Mouse (Mus musculus) left cerebral cortex, adult 2 months (tissue): Measurements from ENCODE around the gene Lrrc29. TPM values are rescaled to one million over a fixed set of nuclear protein-coding genes. Genes with fewer than 3 reads are reported as not detected.
A peak's percentile ranks its signal among the peaks of the same experiment; 100 is the strongest.

ENCODE experiments used
- DNase-seq, 2 experiments: peaks; one replicate each; pipeline ENCODE4 v3.0.0; 2021 to 2022; ENCODE audit warnings: low spot score in 2 of 2, mixed read lengths in 1 of 2; ENCODE audit errors: extremely low spot score in 1 of 2
- H3K27ac ChIP-seq: fragments of 200-600 bp; 2 replicates; pipeline ENCODE4 v1.8.1; 2022
- H3K4me3 ChIP-seq: fragments of 200-600 bp; 2 replicates; pipeline ENCODE4 v1.8.1; 2022
- CTCF ChIP-seq: fragments of 200-600 bp; IDR thresholded peaks from 2 replicates; pipeline ENCODE4 v1.8.1; 2022; ENCODE audit warnings: antibody characterized with exemption, mild to moderate bottlenecking, moderate library complexity
- intact Hi-C: fragments of 180-260 bp; cut with DNase I; formaldehyde crosslinking; loops from one replicate; pipeline ENCODE4 v1.15.1; 2025
- total RNA-seq, 2 experiments: library from RNA; stranded (reverse); gene quantifications; 2 replicates each; pipeline ENCODE4 v1.2.3; 2021

Lrrc29 gene
- total RNA-seq, 2 experiments from 2014 or later: 6.6 to 6.8 TPM

GRCm38 (mm10) chr8:105278911-105279334 lies 47.2 kb downstream of the Lrrc29 start:
- DNase-seq: peak; percentile 83 to 85
- H3K4me3 ChIP-seq: peak overlapping the region; percentile 38
- H3K27ac ChIP-seq: peak overlapping the region; percentile 41; the same call in 1 of the 2 replicates
- intact Hi-C loops: no loop called here
- TF ChIP-seq CTCF: peak; percentile 20

- TF ChIP-seq CTCF: no peak
- Histone ChIP-seq H3K4me3 (peak overlapping the region; percentile 57), H3K27ac (peak overlapping the region; percentile 82)
- peak in 1 of 2 experiments; percentile 61 for DNase-seq
- intact Hi-C loops: no loop called here
Observed at GRCm38 (mm10) chr8:105276292-105277120, 49.6 kb downstream of the Lrrc29 start.

- Histone ChIP-seq H3K27ac (peak within 1 kb of the TSS; percentile 82), H3K4me3 (peak within 1 kb of the TSS; percentile 57)
- intact Hi-C loops: no loop called here
- TF ChIP-seq CTCF: no peak
- DNase-seq: no peak
Observed at GRCm38 (mm10) chr8:105275840-105276239, 50.2 kb downstream of the Lrrc29 start, which contains the start of gene Nol3. Gene Nol3, plus strand, starts transcription at chr8:105276140.

- intact Hi-C loops: no loop called here
- no peak for DNase-seq
- TF ChIP-seq CTCF: no peak; the same call in 1 of the 2 replicates
- Histone ChIP-seq H3K4me3 (peak overlapping the region; percentile 57), H3K27ac (no peak overlapping the region)
Observed at GRCm38 (mm10) chr8:105275387-105275786, 50.7 kb downstream of the Lrrc29 start.

GRCm38 (mm10) chr8:105270916-105271186 lies 55.2 kb downstream of the Lrrc29 start:
- DNase-seq: no peak
- Histone ChIP-seq H3K4me3 (no peak overlapping the region), H3K27ac (no peak overlapping the region)
- intact Hi-C loops: no loop called here
- no peak for TF ChIP-seq CTCF

- TF ChIP-seq CTCF: no peak
- peak overlapping the region; percentile 92 for H3K27ac ChIP-seq
- H3K4me3 ChIP-seq: peak overlapping the region; percentile 61
- no peak for DNase-seq
- intact Hi-C loops: no loop called here
Observed at GRCm38 (mm10) chr8:105270101-105270915, 55.8 kb downstream of the Lrrc29 start.

GRCm38 (mm10) chr8:105269461-105269947 lies 56.6 kb downstream of the Lrrc29 start, which contains the start of gene Hsf4:
Gene Hsf4, plus strand, starts transcription at chr8:105269801.
- intact Hi-C loops: no loop called here

GRCm38 (mm10) chr8:105269075-105269458 lies 57.0 kb downstream of the Lrrc29 start:
- TF ChIP-seq CTCF: no peak
- DNase-seq: no peak
- Histone ChIP-seq H3K27ac (peak overlapping the region; percentile 92), H3K4me3 (peak overlapping the region; percentile 61)
- intact Hi-C loops: no loop called here

More at GRCm38 (mm10) chr8:105269461-105269947, 56.6 kb downstream of the Lrrc29 start, which contains the start of gene Hsf4:
- TF ChIP-seq CTCF: no peak
- Histone ChIP-seq H3K4me3 (peak within 1 kb of the TSS; percentile 61), H3K27ac (peak within 1 kb of the TSS; percentile 92)
- DNase-seq: peak; percentile 65 to 67

GRCm38 (mm10) chr8:105268342-105269074 lies 57.6 kb downstream of the Lrrc29 start:
- intact Hi-C loops: no loop called here
- peak overlapping the region; percentile 92 for H3K27ac ChIP-seq

GRCm38 (mm10) chr8:105266775-105267174 lies 59.3 kb downstream of the Lrrc29 start:
- no peak for TF ChIP-seq CTCF
- DNase-seq: no peak
- Histone ChIP-seq H3K4me3 (no peak overlapping the region), H3K27ac (no peak overlapping the region)
- intact Hi-C loops: no loop called here

More at GRCm38 (mm10) chr8:105268342-105269074, 57.6 kb downstream of the Lrrc29 start:
- no peak for TF ChIP-seq CTCF
- H3K4me3 ChIP-seq: peak overlapping the region; percentile 61
- DNase-seq: peak; percentile 81 to 86

GRCm38 (mm10) chr8:105265128-105265527 lies 61.0 kb downstream of the Lrrc29 start:
- no peak overlapping the region for H3K27ac ChIP-seq
- H3K4me3 ChIP-seq: peak overlapping the region; percentile 61
- no peak for TF ChIP-seq CTCF
- DNase-seq: no peak
- intact Hi-C loops: no loop called here
